Mouse (Mus musculus) thymus, adult 18-20 months (tissue): ENCODE results near the gene Pard3.

Experiments
- DNase-seq, 2 experiments: peaks; one replicate each; pipeline ENCODE4 v3.0.0; 2022; ENCODE audit warnings: mixed read lengths in 2 of 2

The Pard3 gene

GRCm38 (mm10) chr8:127439392-127440160 lies 375.9 kb downstream of the Pard3 start:
- no peak for DNase-seq

DNA sequence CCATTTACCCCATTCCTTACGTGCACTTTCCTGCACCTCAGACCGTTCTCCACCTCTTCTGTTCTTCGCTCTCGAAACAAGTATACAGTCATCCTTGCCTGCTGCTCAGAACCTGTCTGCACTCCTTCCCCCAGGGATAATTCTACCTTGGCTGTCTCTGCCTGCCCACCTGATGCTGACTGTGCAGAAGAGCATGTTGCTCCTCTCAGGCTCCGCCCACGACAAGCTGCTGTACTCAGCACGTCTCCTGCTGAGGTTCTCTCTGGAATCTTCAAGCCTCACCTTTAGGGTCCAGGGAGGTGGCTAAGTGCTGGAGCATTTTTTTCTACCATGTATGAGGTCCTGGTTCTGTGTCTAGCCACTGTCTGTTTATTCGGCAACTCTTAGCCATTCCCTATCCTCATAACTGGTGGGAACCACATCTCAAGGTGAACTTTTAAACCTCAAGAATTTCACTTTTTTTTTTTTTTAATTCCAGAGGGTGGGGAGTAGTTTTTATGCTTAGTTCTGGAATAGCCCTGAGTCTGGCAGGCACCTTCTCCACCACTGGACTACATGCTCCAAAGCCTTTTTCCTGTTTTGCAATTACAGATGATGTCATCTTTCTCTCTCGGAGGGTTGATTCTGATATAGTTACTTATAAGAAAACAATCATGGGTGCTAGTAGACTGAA lies 376.6 kb downstream of the Pard3 start:
- no peak for DNase-seq

GRCm38 (mm10) chr8:127440834-127441485 lies 377.3 kb downstream of the Pard3 start:
- DNase-seq, result peak; percentile 5 to 20

GRCm38 (mm10) chr8:127447401-127447800 lies 383.7 kb downstream of the Pard3 start:
- no peak for DNase-seq

- no peak for DNase-seq
Observed at GRCm38 (mm10) chr8:127449066-127449840, 385.6 kb downstream of the Pard3 start.

- DNase-seq, result no peak
Observed at GRCm38 (mm10) chr8:127450954-127451668, 387.4 kb downstream of the Pard3 start.

DNA sequence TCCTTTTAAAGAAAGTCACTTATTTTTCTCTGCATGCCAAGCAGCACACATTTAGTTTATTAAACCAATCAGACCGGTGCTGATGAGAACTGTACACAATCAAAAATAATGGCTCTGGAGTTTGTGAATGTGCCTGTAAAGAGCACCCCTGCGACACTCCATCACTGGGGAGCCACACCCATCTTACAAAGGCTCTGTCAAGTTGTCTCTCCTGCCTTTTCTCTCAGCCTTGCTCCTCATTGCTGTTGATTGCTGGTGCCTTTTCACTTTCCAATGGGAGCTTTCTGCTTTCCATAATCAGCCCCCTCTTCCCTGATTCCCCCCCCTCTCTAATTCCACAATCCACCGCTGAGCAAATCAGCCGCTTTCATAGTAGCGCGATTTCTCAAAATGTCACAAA lies 388.7 kb downstream of the Pard3 start:
- no peak for DNase-seq

GRCm38 (mm10) chr8:127457901-127458300 lies 394.2 kb downstream of the Pard3 start:
- DNase-seq, result no peak

GRCm38 (mm10) chr8:127461173-127461572 lies 397.5 kb downstream of the Pard3 start:
- no peak for DNase-seq

DNA sequence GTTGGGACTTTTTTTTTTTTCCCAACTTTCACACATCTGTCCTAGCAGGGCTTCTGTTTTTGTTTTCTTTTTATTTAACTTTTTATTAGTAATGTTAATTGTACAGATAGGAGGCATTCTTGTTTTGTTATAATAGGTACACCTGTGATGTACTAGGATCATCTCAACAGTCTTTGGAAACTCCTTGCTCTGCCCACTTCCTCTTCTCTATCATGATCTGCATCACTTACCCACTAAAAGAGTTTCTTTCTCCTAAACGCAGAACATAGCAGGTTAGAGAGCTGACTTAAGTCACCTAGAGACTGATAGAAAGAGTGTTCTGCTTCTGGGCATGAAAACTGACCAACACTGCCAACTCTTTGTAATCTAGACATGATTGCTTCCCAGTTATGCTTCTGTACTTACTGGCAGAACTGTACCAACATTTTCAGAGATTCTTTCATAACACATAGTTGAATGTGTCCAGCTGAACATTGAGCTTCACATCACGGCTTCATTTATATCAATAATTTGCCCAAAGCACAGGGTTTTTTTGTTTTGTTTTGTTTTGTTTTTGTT lies 398.8 kb downstream of the Pard3 start:
- no peak for DNase-seq

DNA sequence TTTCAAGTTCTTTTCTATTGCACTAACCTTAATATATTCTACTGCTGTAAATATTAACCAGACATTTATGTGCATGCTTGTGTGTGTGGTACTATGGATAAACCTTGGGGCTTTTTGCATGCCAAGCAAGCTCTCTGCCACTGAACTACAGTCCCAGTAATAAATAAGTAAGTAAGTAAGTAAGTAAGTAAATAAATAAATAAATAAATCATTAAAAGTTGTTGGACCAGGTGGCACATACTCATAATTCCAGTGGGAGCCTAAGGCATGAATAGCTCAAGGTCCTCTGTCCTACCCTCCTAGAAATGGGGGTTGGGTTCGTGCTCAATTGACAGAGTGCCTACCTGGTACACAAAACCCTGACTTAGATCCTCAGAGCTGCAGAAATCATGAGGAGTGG lies 400.6 kb downstream of the Pard3 start:
- DNase-seq, result no peak

- no peak for DNase-seq
Observed at GRCm38 (mm10) chr8:127472204-127472603, 408.5 kb downstream of the Pard3 start.

GRCm38 (mm10) chr8:127480003-127480402 lies 416.3 kb downstream of the Pard3 start:
- no peak for DNase-seq

GRCm38 (mm10) chr8:127485618-127486017 lies 421.9 kb downstream of the Pard3 start:
- no peak for DNase-seq

- DNase-seq, result no peak
Observed at GRCm38 (mm10) chr8:127491963-127492362, 428.3 kb downstream of the Pard3 start.

DNA sequence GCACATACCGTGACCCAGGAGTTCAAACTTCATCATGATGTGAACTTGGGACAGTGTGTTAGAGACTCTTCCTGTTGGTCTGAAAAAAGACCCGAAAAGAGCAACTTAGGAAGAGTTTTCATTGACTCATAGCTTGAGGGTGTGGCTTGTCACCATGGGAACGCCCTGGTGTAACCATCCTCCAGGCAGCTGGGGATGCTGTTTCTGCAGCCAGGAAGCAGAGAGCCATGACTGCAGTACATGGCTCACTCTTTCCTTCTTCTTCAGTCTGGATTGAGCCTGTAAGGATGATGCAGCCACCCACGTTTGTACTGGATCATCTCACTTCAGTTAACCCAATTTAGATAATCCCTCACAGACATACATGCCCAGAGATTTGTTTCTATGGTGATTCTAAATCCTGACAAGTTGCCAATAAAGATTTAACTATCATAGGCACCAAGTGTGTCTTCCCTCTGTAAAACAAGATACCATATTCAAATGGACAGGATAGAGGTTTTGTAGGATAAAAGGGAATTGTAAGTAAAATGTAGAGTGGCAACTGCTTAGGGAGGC lies 431.6 kb downstream of the Pard3 start:
- peak; percentile 26 to 51 for DNase-seq

DNA sequence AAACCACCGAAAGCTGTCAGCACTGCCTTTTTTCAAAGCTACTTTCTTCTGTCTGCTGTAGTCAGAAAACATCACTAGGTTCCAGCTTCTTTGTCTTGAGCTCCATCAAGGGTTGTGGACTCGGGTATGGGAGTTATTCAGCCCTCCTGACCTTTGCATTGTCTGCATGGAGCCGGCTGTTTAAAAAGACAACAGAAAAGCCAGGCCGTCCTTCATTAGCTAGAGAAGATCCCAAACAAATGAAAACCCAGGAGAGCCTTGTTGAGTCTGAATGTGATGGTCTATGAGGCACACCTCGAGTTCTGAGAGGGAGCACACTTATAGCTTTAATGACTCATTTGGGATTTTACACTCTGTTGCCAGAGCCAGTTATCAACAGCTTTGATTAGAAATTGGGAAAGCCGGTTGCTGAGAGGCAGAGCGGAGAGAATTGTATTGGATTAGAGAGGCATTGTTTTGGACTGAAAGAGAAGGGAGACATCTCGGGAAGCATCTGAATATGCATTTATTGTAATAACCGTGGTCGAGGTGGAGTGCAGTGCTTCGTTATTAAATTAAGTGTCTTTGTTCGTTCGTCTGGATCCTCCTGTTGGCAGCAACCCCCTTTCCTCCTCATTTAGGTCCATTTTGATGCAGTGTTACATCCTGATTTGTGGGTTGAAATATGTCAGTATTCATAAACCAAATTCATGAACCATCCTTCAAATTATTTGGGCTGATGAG lies 435.5 kb downstream of the Pard3 start:
- no peak for DNase-seq

DNA sequence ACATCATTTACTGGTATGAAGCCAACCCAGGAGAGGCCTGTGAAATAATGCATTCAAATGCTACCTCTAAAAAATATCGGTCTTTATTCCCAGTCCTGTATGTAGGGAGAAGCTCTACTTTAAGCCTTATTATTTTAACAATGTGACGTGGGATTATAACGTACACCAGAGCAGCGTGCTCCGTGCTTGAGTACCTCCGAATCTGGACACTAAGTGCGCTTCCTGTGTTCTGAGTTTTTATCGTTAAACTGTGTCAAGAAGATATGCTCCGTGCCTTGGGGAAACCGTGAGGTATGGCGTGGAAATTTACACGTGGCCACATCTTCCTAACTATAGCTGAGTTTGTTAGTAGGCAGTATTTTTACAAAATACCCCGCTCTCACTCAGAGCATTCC lies 436.0 kb downstream of the Pard3 start:
- no peak for DNase-seq

GRCm38 (mm10) chr8:127500206-127500605 lies 436.5 kb downstream of the Pard3 start:
- peak; percentile 18 to 47 for DNase-seq

DNA sequence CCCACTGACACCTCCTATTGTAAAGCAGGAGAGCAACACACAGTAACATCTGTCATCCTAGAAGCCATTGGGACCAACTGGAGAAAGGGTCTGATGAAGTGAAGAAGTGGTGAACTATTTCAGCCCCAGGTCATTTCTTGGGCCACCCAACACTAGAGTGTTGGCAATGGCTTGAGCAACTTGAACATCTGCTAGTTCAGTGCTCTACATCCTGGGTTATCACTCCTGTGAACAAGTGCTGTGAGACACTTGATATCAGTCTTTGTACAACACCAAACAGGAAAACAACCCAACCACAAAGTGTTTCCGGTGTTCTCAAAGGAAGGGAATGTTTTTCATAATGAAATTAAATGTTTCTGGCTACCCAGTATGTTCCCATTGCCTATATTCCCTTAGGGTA lies 438.1 kb downstream of the Pard3 start:
- peak in 1 of 2 experiments; percentile 22 for DNase-seq

DNA sequence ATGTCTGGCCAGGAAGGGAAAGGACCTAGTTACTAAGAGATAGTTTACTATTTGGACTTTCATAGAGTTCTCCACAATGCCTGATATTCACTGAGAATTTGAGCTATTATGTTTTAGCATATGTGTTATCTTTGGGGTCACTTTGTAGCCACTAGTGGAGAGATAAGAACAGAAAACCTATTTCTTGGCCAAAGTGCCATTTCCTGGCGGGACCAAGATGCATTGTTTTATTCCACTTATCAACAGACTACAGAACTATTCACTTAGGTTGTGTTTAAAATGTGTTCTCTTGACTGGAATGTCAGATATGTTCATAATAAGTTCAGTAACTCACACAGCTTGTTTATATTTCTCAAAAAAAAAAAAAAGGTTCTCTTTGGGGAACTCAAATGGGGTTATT lies 441.6 kb downstream of the Pard3 start:
- DNase-seq, result no peak
